Mouse (Mus musculus): ENCODE measurements around the gene Gucd1.
"Not testable (repeated sequence)": the region's sequence is repeated elsewhere in the genome, so short reads cannot be mapped to it uniquely, and the experiment has no call there.

DNA sequence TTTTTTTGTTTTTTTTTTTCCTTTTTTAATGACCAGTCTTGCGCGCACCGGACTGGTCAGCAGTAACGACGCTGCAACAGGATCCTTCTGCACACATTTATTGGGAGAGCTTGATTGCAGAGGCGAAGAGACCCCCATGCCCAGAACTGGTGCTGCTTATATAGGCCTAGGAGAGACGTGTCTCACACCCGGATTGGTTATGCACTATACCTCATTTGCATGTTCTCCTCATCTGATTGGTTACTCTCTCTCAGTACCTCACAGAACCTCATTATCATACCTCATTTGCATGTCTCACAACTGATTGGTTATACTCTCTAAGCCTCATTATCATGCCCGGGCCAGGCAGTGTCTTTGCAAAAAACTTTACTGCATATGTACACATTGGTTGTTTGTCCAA is 7.7 kb upstream of the Gucd1 start:
- TF ChIP-seq CTCF (IDR thresholded peaks at IDR 0.05; ENCODE audit: low read depth, low read length); POLR2A (IDR thresholded peaks at IDR 0.05; ENCODE audit: borderline replicate concordance, low read depth, low read length): not testable (repeated sequence)
